Mouse (Mus musculus) heart, adult 8-10 months (tissue): ENCODE results near the gene Cdc42bpb. TPM values are rescaled to one million over a fixed set of nuclear protein-coding genes. Genes with fewer than 3 reads are reported as not detected.

Experiments used
- DNase-seq: peaks from one replicate; pipeline ENCODE4 v3.0.0; 2022; ENCODE audit warnings: low spot score
- total RNA-seq, 4 experiments: library from RNA; stranded (reverse); gene quantifications; 2 replicates each; pipeline ENCODE4 v1.2.4; 2022

The Cdc42bpb gene
- total RNA-seq: 10 to 100 TPM; 45.5 to 59.7 (median 53.9) TPM

- peak; percentile 94 for DNase-seq
Observed at GRCm38 (mm10) chr12:111377376-111377973, at the start of gene Cdc42bpb. Gene Cdc42bpb, minus strand, starts transcription at chr12:111377718.

GRCm38 (mm10) chr12:111425789-111426460 lies 48.4 kb upstream of the Cdc42bpb start:
- DNase-seq: peak; percentile 95

GRCm38 (mm10) chr12:111425258-111425657 lies 47.7 kb upstream of the Cdc42bpb start:
- DNase-seq: peak; percentile 90

- DNase-seq: no peak
Observed at GRCm38 (mm10) chr12:111424547-111424946, 47.0 kb upstream of the Cdc42bpb start.

- no peak for DNase-seq
Observed at GRCm38 (mm10) chr12:111423570-111424129, 46.1 kb upstream of the Cdc42bpb start.

GRCm38 (mm10) chr12:111422852-111423251 lies 45.3 kb upstream of the Cdc42bpb start:
- no peak for DNase-seq

GRCm38 (mm10) chr12:111420946-111421709 lies 43.6 kb upstream of the Cdc42bpb start:
- DNase-seq: no peak

GRCm38 (mm10) chr12:111419918-111420317 lies 42.4 kb upstream of the Cdc42bpb start:
- no peak for DNase-seq

- DNase-seq: no peak
Observed at GRCm38 (mm10) chr12:111416921-111417779, 39.6 kb upstream of the Cdc42bpb start, which contains the start of gene Exoc3l4. Gene Exoc3l4, plus strand, starts transcription at chr12:111417017.

- peak; percentile 92 for DNase-seq
Observed at GRCm38 (mm10) chr12:111413300-111413699, 35.8 kb upstream of the Cdc42bpb start.

- DNase-seq: no peak
Observed at GRCm38 (mm10) chr12:111412581-111413284, 35.2 kb upstream of the Cdc42bpb start.

- DNase-seq: no peak
Observed at GRCm38 (mm10) chr12:111411631-111412355, 34.3 kb upstream of the Cdc42bpb start.

GRCm38 (mm10) chr12:111409583-111409982 lies 32.1 kb upstream of the Cdc42bpb start:
- no peak for DNase-seq

GRCm38 (mm10) chr12:111406622-111407021 lies 29.1 kb upstream of the Cdc42bpb start, which contains the start of gene Lbhd2:
Gene Lbhd2, plus strand, starts transcription at chr12:111406809.
- DNase-seq: no peak

- DNase-seq: no peak
Observed at GRCm38 (mm10) chr12:111404880-111405279, 27.4 kb upstream of the Cdc42bpb start.

GRCm38 (mm10) chr12:111401454-111402184 lies 24.1 kb upstream of the Cdc42bpb start:
- DNase-seq: peak; percentile 67

GRCm38 (mm10) chr12:111396997-111397396 lies 19.5 kb upstream of the Cdc42bpb start:
- no peak for DNase-seq

GRCm38 (mm10) chr12:111394008-111394407 lies 16.5 kb upstream of the Cdc42bpb start:
- no peak for DNase-seq

- no peak for DNase-seq
Observed at GRCm38 (mm10) chr12:111387146-111387545, 9.6 kb upstream of the Cdc42bpb start.
